Mouse (Mus musculus): ENCODE measurements around the gene Akap7. TPM values are rescaled to one million over a fixed set of nuclear protein-coding genes. Genes with fewer than 3 reads are reported as not detected.
A peak's percentile ranks its signal among the peaks of the same experiment; 100 is the strongest.
"Not testable (repeated sequence)": the region's sequence is repeated elsewhere in the genome, so short reads cannot be mapped to it uniquely, and the experiment has no call there.

Gene Akap7
- polyA plus RNA-seq, 3 experiments from 2014 or later: 1.5 to 5.7 (median 3.0) TPM

GRCm38 (mm10) chr10:25253006-25253405, 54.7 kb downstream of the Akap7 start:
- ATAC-seq: no peak

GRCm38 (mm10) chr10:25250108-25250507, 57.6 kb downstream of the Akap7 start:
- peak; percentile 54 for ATAC-seq

DNA sequence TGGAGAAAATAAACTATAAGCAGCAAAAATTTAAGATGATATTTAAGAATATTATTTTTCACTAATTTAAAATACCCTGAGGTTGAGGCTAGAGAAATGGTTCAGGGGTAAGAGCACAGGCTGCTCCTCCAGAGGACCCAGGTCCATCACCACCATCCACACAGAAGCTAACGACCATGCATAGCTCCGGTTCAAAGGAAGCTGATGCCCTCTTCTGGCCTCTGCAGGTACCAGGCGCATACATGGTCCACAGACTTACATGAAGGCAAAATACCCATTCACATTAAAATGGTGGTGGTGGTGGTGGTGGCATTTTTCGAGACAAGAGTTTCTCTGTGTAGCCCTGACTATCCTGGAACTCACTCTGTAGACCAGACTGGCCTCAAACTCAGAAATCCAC, 61.5 kb downstream of the Akap7 start:
- ATAC-seq: no peak

DNA sequence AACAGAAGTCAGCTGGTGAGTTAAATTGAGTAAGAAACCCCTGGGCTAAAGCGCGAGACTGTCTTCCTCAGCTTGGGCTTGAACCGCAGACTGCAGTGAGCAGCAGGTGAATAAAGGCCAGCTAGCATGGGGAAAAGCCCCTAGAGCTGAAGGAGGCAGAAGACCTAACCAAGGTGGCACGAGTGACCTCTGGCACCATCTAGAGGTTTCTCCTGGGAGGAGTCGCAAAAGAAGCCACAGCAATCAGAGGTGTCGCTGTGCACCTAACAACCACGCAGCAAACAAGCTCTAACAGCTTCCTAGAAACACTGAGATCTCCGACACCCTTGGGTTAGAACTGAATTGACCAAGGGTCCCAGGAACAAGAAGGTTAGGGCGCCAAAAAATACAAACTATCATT, 68.5 kb downstream of the Akap7 start:
- no peak for ATAC-seq

GRCm38 (mm10) chr10:25234080-25234479, 73.6 kb downstream of the Akap7 start:
- no peak for ATAC-seq

- no peak for ATAC-seq
These were observed 75.0 kb downstream of the Akap7 start for GRCm38 (mm10) chr10:25232700-25233099.

DNA sequence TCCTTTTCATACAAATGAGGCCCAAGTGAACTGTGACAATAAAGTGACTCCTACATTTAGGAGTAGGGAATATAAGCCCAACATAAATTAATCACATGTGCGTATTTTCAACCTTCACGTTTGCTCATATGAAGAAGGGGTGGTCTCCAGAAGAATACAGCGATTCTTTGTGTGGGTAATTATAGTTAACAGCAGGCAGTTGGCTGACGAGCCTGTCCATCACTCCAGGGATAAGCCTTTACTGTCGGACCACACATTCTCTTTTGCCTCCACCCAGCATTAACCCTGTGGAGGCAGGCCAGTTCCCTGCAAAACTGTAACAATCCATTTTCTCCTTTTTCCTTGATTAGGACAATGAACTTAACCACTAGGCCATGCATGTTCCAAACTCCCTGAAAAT, 76.3 kb downstream of the Akap7 start:
- ATAC-seq: no peak

DNA sequence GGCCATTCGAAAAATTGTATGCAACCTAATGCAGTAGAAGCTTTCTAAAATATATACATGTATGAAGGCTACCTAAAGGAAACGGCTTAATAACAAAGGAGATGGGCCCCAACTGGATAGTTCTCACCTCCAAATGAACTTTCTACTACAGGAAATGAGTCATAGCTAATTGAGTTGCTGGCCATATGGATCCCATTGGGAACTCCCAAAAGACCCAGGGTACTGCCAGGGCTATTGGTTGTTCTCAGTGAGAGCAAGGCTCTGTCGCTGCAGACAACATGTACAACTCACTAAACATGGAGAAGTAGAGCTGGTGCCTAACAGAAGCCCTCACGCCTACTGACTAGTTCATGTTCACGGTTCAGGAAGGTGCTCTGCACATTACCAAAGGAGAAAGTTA, 83.3 kb downstream of the Akap7 start:
- ATAC-seq: no peak

GRCm38 (mm10) chr10:25220754-25221153, 86.9 kb downstream of the Akap7 start:
- peak; percentile 53 for ATAC-seq

DNA sequence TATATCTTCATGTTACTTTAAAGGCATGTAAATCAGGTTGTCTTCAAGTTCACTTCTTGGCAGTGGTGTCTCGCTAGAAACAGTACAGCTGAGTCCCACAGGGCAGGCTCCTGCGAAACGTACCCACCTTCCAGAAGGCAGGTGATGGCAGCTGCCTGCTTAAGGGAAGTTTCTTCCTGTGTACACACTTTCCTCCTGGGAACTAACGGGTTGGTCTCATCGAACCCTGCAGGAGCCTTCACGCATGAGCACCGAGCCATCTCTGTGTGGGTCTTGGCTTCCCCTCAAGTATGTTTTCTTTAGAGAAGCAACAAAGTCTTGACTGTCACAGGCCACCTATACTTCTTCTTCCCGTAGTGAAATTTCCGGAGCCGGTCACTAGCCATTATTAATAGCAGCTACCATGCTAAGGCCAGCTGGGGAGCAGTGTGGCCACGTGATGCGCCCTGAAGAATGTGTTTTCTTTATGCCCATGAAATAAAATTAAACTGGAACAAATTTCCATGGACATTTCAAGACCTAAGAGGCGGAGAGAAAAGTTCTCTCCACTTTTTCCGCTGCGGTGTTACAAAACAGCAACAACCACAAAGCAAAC, 87.7 kb downstream of the Akap7 start:
- no peak for ATAC-seq

- peak; percentile 56 for ATAC-seq
These were observed 88.4 kb downstream of the Akap7 start for GRCm38 (mm10) chr10:25219220-25219628.

DNA sequence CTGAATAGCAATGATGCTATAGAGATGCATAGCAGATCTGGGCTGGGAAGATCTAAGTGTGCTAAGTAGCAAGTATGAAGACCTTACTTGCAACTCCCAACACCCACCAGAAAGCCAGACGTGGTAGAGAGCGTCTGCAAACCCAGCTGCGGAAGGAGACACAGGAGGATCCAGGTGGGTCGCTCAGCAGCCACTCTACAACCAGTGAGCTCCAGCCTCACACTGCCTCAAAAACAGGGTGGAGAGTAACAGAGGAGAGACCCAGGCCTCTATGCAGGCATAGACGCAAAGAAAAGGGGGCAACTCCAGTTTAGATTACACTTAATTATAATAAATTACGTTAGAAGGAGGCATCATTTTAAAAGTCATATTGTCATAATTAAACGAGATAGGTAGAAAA, 88.9 kb downstream of the Akap7 start:
- no peak for ATAC-seq

GRCm38 (mm10) chr10:25215977-25216376, 91.7 kb downstream of the Akap7 start:
- no peak for ATAC-seq

GRCm38 (mm10) chr10:25213716-25214115, 94.0 kb downstream of the Akap7 start:
- ATAC-seq: no peak

GRCm38 (mm10) chr10:25208619-25209018, 99.1 kb downstream of the Akap7 start:
- no peak for ATAC-seq

- ATAC-seq: no peak
These were observed 99.8 kb downstream of the Akap7 start for GRCm38 (mm10) chr10:25207866-25208265.

GRCm38 (mm10) chr10:25200691-25201090, 107.0 kb downstream of the Akap7 start:
- ATAC-seq: peak; percentile 81

- ATAC-seq: peak; percentile 14
These were observed 107.9 kb downstream of the Akap7 start for GRCm38 (mm10) chr10:25199510-25200353.

DNA sequence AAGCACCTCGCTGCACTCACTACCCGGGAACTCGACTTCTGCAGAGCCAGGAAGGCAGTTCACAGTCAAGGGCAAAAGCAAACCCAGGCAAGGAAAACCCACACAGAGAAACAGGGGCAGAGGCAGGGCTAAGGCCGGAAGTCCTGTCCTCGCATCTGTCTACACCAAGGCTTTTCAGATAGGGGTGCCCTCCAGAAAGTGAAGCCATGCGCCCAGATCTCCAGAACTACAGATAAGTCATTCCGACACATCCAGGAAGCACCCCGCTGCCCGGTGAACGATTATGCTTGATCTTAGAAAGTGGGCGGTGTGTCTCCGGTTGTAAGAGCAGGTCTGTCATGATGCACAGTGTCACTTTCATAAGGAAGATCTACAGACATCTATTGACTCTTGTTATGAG, 109.1 kb downstream of the Akap7 start:
- ATAC-seq: peak; percentile 44

DNA sequence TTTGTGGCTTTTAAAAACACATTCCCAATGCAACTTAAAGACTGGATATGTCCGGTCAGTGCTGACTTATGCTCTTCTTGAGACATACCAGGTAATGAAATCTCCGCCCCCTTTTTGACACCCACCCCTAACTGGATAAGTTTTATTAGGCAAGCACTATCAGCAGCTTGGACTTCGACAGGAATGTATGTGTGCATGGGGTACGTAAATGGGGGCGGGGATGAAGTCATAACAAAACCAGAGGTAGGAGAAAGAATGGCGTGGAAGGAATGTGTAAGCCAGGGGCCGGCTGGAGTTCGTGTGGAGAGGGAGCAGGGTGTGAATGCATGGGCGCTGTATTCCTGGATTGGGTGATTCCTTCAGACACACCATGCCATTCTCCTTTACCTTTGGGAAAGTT, 109.6 kb downstream of the Akap7 start:
- ATAC-seq: no peak

- ATAC-seq: no peak
These were observed 115.2 kb downstream of the Akap7 start for GRCm38 (mm10) chr10:25192180-25193073.

DNA sequence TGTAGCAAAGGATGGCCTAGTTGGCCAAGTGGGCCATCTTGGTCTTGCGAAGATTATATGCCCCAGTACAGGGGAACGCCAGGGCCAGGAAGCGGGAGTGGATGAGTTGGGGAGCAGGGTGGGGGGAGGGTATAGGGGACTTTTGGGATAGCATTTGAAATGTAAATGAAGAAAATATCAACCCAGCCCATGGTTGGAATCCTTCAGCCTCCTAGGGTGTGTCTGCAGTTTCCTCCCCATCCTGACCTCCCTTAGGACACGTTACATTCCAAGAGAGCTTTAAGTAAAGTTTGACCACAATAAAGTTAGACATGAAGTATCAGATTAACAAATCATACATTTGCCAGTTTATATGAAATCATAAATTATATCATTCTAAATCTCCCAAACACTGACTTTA, 116.5 kb downstream of the Akap7 start:
- ATAC-seq: no peak

- ATAC-seq: not testable (repeated sequence)
These were observed 121.4 kb downstream of the Akap7 start for GRCm38 (mm10) chr10:25186240-25186639.
